ENCODE assay signal across 8 mouse cellular contexts in the genomic region with DNA sequence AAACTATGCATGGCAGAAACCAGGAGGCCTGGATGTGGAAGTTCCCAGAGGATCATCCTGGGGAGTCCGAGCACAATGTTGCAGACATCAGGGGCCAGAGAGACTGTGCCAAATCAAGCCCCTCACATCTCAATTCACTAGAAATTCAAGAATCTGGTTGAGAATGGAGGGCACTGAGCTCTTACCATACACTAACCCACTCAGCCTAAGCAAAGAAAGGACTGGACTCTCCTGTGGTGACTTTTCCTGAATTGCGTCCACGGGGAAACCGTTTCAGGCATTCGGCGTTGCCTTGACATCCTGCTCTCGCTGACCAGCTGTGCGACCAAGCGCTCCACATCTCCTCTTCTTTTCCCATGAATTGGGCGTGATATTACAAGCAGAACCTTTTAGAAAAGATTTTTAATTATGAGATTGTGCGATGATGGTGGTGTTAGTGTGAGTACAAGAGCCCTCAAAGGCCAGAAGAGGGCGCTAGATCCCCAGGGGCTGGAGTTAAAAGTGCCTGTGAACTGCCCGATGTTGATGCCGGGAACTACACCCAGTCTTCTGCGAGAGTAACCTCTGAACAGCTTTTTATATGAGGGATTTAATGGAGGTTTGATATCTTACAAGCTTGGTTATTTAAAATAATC. TPM values are rescaled to one million over a fixed set of nuclear protein-coding genes. Genes with fewer than 3 reads are reported as not detected.
DNase-seq lines count a peak whose midpoint lies in the region; ATAC-seq and TF ChIP-seq lines count a peak whose summit lies in the region.

No protein-coding gene starts in this region.

- H3K9me3 ChIP-seq in heart, postnatal 0 days (replicated peaks; ENCODE audit: control insufficient read depth, low read length) = no peaks in the 10 kb centered on the region
- H3K9me3 ChIP-seq in limb, embryonic 10.5 days (replicated peaks) = no peaks in the 10 kb centered on the region
- no peaks in the 10 kb centered on the region for H3K9me3 ChIP-seq in midbrain, embryonic 13.5 days

- H3K27me3 ChIP-seq in heart, postnatal 0 days (ENCODE audit: control insufficient read depth, insufficient read depth, low read length) = peaks cover 7% of the 10 kb centered on the region; the same call in 1 of the 2 replicates
- peaks cover 5% of the 10 kb centered on the region; the same call in 1 of the 2 replicates for H3K27me3 ChIP-seq in limb, embryonic 10.5 days (ENCODE audit: low read depth, poor library complexity, severe bottlenecking)
- H3K27me3 ChIP-seq in midbrain, embryonic 13.5 days = no peaks in the 10 kb centered on the region

- ATAC-seq in frontal cortex, adult (ENCODE audit: low TSS enrichment) = peak; percentile 59
- ATAC-seq in heart, postnatal 0 days (ENCODE audit: insufficient read depth, low read depth) = peak; percentile 53; the same call in 1 of the 2 replicates
- ATAC-seq in midbrain, embryonic 13.5 days = peak; percentile 73

- WGBS in heart, postnatal 0 days = 39% methylated on average over 15 of the region's 15 CpGs
- WGBS in limb, embryonic 10.5 days = 46% methylated on average over 15 of the region's 15 CpGs
- WGBS in midbrain, embryonic 13.5 days = 28% methylated on average over 15 of the region's 15 CpGs

- DNase-seq in frontal cortex, postnatal 25 days (ENCODE audit: low spot score in 2 of 2) = no peak
- DNase-seq in Muller cell, postnatal 12 days (ENCODE audit: inconsistent ontology term) = peak; percentile 70
- peak; percentile 54 to 61 for DNase-seq in cerebellum, postnatal 36 days
- peak; percentile 54 for DNase-seq in heart, postnatal 0 days (ENCODE audit: low spot score)
- DNase-seq in limb, embryonic 10.5 days (ENCODE audit: low spot score) = peak; percentile 68
- peak; percentile 25 to 26 for DNase-seq in thymus, postnatal 36 days

- H3K36me3 ChIP-seq in heart, postnatal 0 days (replicated peaks; ENCODE audit: control insufficient read depth, insufficient read depth, low read length) = no peaks in the 10 kb centered on the region
- no peaks in the 10 kb centered on the region for H3K36me3 ChIP-seq in limb, embryonic 10.5 days
- no peaks in the 10 kb centered on the region for H3K36me3 ChIP-seq in midbrain, embryonic 13.5 days

- H3K4me1 ChIP-seq in heart, postnatal 0 days (ENCODE audit: control insufficient read depth, insufficient read depth) = no peaks in the 10 kb centered on the region
- H3K4me1 ChIP-seq in limb, embryonic 10.5 days = peaks cover 6% of the 10 kb centered on the region; the same call in 1 of the 2 replicates
- H3K4me1 ChIP-seq in midbrain, embryonic 13.5 days (replicated peaks) = peaks cover 11% of the 10 kb centered on the region

- peak overlapping the region; percentile 48 for H3K4me2 ChIP-seq in heart, postnatal 0 days (ENCODE audit: low read depth, low read length)
- peak overlapping the region; percentile 44 for H3K4me2 ChIP-seq in midbrain, embryonic 13.5 days (replicated peaks)

- H3K27ac ChIP-seq in heart, postnatal 0 days (ENCODE audit: low read depth) = no peak overlapping the region
- no peak overlapping the region for H3K27ac ChIP-seq in limb, embryonic 10.5 days
- H3K27ac ChIP-seq in midbrain, embryonic 13.5 days = no peak overlapping the region

- H3K4me3 ChIP-seq in heart, postnatal 0 days (ENCODE audit: low read depth, low read length) = no peak overlapping the region
- H3K4me3 ChIP-seq in limb, embryonic 10.5 days = peak overlapping the region; percentile 18; the same call in 1 of the 2 replicates
- H3K4me3 ChIP-seq in midbrain, embryonic 13.5 days (replicated peaks) = peak overlapping the region; percentile 14

- no peak for TF ChIP-seq EP300 in heart, postnatal 0 days (IDR thresholded peaks at IDR 0.05; ENCODE audit: low read depth)

- no peak overlapping the region for H3K9ac ChIP-seq in heart, postnatal 0 days (replicated peaks; ENCODE audit: low read depth, low read length)
- no peak overlapping the region; the same call in 1 of the 2 replicates for H3K9ac ChIP-seq in midbrain, embryonic 13.5 days (replicated peaks)

- peak; percentile 67 for TF ChIP-seq CTCF in heart, postnatal 0 days (IDR thresholded peaks at IDR 0.05; ENCODE audit: low read depth)

RNA-seq across cellular contexts. Expression of gene Sypl, which starts 43.0 kb away (rescaled TPM):
- 25.2 and 45.0 TPM in 2 replicates for total RNA-seq in heart, postnatal 0 days (2014; rRNA removed; ENCODE audit: low replicate concordance)
- polyA plus RNA-seq in heart, postnatal 0 days (2015; fragmentation: Nextera tagmentation; extraction: Ambion mirVana) = 91.1 and 96.3 TPM in 2 replicates
- 55.7 and 58.7 TPM in 2 replicates for polyA plus RNA-seq in limb, embryonic 10.5 days (2016; fragmentation: Nextera tagmentation; extraction: Ambion mirVana)
- 33.3 and 36.8 TPM in 2 replicates for polyA plus RNA-seq in midbrain, embryonic 13.5 days (2015; fragmentation: Nextera tagmentation; extraction: Ambion mirVana)

Comparison
In these comparisons a context has a peak if more than half of its experiments do, and no peak if none do; other contexts are left out.
1. DNase-seq: peak in Muller cell, postnatal 12 days (single experiment), cerebellum, postnatal 36 days (2 of 2), heart, postnatal 0 days (single experiment), limb, embryonic 10.5 days (single experiment) and thymus, postnatal 36 days (2 of 2); none in frontal cortex, postnatal 25 days (0 of 2).
2. Peak in every context shown above with its lines, with median percentiles within 50 percentile points of each other: ATAC-seq.